Mouse (Mus musculus): ENCODE measurements around the gene Mbtd1. TPM values are rescaled to one million over a fixed set of nuclear protein-coding genes. Genes with fewer than 3 reads are reported as not detected.

Gene Mbtd1
- polyA plus RNA-seq, 1 experiment from 2014 or later = 8.9 TPM

DNA sequence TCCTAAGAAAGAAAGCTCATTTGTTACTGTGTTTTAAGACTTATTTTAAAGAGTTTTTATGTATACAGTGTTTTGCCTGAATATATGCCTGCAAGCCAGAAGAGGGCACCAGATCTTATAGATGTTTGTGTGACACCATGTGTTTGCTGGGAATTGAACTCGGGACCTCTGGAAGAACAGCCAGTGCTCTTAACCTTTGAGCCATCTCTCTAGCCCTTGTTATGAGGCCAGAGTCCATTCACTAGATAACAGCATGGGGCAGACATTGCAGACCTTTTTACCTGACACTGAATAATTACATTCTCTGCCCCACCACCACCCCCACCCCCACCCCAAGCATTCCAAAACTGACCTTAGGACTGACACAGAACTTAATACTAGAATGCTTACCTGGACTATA, 64.4 kb downstream of the Mbtd1 start:
- TF ChIP-seq EP300 (optimal IDR thresholded peaks at IDR 0.05) = no peak
- no peak; the same call in 1 of the 2 replicates for TF ChIP-seq CTCF (IDR thresholded peaks at IDR 0.05; ENCODE audit: low read depth)
- WGBS = 86% methylated on average over 1 of the region's 1 CpGs
- Histone ChIP-seq H3K27ac (replicated peaks) (no peak overlapping the region), H3K4me2 (replicated peaks; ENCODE audit: low read depth) (no peak overlapping the region), H3K9me3 (ENCODE audit: control insufficient read depth, low read length) (no peaks in the 10 kb centered on the region), H3K36me3 (ENCODE audit: control insufficient read depth, insufficient read depth, low read length) (no peaks in the 10 kb centered on the region; the same call in 1 of the 2 replicates), H3K27me3 (ENCODE audit: control insufficient read depth, insufficient read depth, low read length) (no peaks in the 10 kb centered on the region), H3K4me3 (ENCODE audit: low read depth, low read length) (no peak overlapping the region), H3K9ac (ENCODE audit: low read length) (no peak overlapping the region), H3K4me1 (replicated peaks; ENCODE audit: control insufficient read depth, insufficient read depth) (no peaks in the 10 kb centered on the region)
- DNase-seq (ENCODE audit: low spot score) (no peak), ATAC-seq (ENCODE audit: low FRiP score, low TSS enrichment) (no peak)

DNA sequence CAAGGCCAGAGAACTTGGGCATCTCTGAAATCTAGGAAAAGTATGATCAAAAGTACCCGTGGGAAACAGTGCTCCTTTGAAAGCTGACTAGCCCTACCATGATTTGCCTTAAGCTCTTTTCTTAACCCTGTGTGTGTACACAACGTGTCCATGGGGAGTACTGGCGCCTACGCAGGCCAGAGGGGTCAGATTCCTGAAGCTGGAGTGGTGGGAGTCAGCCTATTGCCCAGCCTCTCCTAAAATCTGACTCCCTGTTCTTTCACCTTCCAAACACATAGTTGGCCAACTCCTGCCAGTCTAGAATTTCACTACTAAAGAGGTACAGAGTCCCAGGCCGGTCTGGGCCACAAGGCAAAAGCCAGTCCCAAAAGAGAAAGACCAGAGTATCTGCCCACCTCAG, 66.7 kb downstream of the Mbtd1 start:
- Histone ChIP-seq H3K9me3 (ENCODE audit: control insufficient read depth, low read length) (no peaks in the 10 kb centered on the region), H3K4me3 (ENCODE audit: low read depth, low read length) (no peak overlapping the region), H3K9ac (ENCODE audit: low read length) (no peak overlapping the region; the same call in 1 of the 2 replicates), H3K27ac (replicated peaks) (no peak overlapping the region), H3K4me2 (replicated peaks; ENCODE audit: low read depth) (no peak overlapping the region), H3K4me1 (replicated peaks; ENCODE audit: control insufficient read depth, insufficient read depth) (0 out of 2 replicates have a peak, but pooled peaks cover 6% of the 10 kb centered on the region), H3K36me3 (ENCODE audit: control insufficient read depth, insufficient read depth, low read length) (no peaks in the 10 kb centered on the region; the same call in 1 of the 2 replicates), H3K27me3 (ENCODE audit: control insufficient read depth, insufficient read depth, low read length) (no peaks in the 10 kb centered on the region)
- ATAC-seq (ENCODE audit: low FRiP score, low TSS enrichment) (no peak), DNase-seq (ENCODE audit: low spot score) (no peak)
- TF ChIP-seq EP300 (optimal IDR thresholded peaks at IDR 0.05) = no peak
- TF ChIP-seq CTCF (IDR thresholded peaks at IDR 0.05; ENCODE audit: low read depth) = no peak
- 50% methylated on average over 5 of the region's 5 CpGs for WGBS

DNA sequence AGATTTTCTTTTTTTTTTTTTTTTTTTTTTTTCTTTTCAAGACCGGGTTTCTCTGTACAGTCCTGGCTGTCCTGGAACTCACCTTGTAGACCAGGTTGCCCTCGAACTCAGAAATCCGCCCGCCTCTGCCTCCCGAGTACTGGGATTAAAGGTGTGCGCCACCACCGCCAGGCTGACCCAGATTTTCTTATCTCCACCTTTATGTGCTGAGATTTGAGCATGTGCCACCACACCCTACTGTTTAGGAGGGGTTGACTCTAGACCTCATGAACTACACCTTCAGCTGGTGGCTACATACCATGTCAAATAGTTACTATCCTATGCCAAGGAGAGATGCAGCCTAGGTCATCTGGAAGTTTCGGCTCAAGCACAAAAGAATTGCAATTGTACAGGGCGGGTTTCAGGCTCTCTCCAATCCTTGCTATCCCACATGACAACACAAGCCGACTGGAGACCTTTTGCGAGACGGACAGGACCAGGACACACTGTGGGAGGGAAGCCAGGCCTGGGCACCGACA, 69.1 kb downstream of the Mbtd1 start:
- peak overlapping the region; percentile 82 for H3K4me2 ChIP-seq (replicated peaks; ENCODE audit: low read depth)
- peak overlapping the region; percentile 93 for H3K27ac ChIP-seq (replicated peaks)
- ATAC-seq (ENCODE audit: low FRiP score, low TSS enrichment) = peak; percentile 16
- TF ChIP-seq CTCF (IDR thresholded peaks at IDR 0.05; ENCODE audit: low read depth) = no peak
- no peak for TF ChIP-seq EP300 (optimal IDR thresholded peaks at IDR 0.05)
- WGBS = 28% methylated on average over 13 of the region's 13 CpGs
- no peaks in the 10 kb centered on the region for H3K9me3 ChIP-seq (ENCODE audit: control insufficient read depth, low read length)
- no peaks in the 10 kb centered on the region; the same call in 1 of the 2 replicates for H3K36me3 ChIP-seq (ENCODE audit: control insufficient read depth, insufficient read depth, low read length)
- H3K4me3 ChIP-seq (ENCODE audit: low read depth, low read length) = peak overlapping the region; percentile 51
- peak overlapping the region; percentile 66 for H3K9ac ChIP-seq (ENCODE audit: low read length)
- 0 out of 2 replicates have a peak, but pooled peaks cover 6% of the 10 kb centered on the region for H3K4me1 ChIP-seq (replicated peaks; ENCODE audit: control insufficient read depth, insufficient read depth)
- peak; percentile 35 for DNase-seq (ENCODE audit: low spot score)
- no peaks in the 10 kb centered on the region for H3K27me3 ChIP-seq (ENCODE audit: control insufficient read depth, insufficient read depth, low read length)

DNA sequence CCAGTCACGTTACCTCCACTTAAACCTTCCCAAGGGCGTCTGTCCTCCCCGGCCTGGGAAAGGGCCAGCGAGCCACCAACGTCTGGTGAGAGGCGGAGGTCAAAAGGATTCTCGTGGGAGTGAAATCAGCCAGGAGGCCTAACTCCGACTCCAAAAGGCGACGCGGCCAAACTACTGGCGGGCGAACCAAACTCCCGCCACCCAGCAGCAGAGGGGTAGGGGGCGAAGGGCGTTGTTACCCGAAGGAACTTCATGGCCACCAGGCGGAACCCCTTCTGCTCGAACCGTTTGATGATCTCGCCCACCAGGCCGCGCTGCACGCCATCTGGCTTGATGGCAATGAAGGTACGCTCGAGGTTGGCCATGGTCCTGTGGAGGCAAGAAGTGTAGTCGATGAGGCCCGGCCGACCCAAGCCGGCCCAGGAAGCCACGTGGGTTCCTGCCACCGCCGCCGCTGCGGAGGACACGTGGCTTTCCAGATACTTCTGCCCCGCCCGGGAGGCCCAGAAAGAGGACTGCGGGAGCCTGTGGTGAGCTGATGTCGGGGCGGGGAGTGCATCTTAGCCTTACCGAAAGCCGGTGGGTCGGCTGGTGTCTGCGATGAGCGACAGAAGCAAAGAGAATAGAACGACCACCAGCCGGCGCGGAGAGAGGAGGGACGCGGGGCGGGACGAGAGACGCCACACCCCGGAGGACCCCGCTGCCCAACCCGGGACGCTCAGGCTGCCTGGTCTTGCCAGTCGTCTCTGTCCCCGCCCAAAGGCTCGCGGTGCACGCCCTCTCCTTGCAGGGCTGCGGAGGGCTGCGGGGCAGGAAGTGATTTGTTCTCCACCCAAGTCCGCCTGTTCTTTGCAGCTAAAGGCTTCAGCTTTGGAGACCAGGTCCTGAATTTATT, 69.9 kb downstream of the Mbtd1 start:
- H3K4me3 ChIP-seq (ENCODE audit: low read depth, low read length) = peak overlapping the region; percentile 51
- peak; percentile 97 for ATAC-seq (ENCODE audit: low FRiP score, low TSS enrichment)
- peak; percentile 95 for DNase-seq (ENCODE audit: low spot score)
- TF ChIP-seq EP300 (optimal IDR thresholded peaks at IDR 0.05) (peak; percentile 49), CTCF (IDR thresholded peaks at IDR 0.05; ENCODE audit: low read depth) (peak; percentile 59)
- H3K36me3 ChIP-seq (ENCODE audit: control insufficient read depth, insufficient read depth, low read length) = no peaks in the 10 kb centered on the region; the same call in 1 of the 2 replicates
- peak overlapping the region; percentile 66 for H3K9ac ChIP-seq (ENCODE audit: low read length)
- no peaks in the 10 kb centered on the region for H3K9me3 ChIP-seq (ENCODE audit: control insufficient read depth, low read length)
- peak overlapping the region; percentile 93 for H3K27ac ChIP-seq (replicated peaks)
- WGBS = under 1% methylated on average over 66 of the region's 67 CpGs
- H3K4me2 ChIP-seq (replicated peaks; ENCODE audit: low read depth) = peak overlapping the region; percentile 82
- 0 out of 2 replicates have a peak, but pooled peaks cover 6% of the 10 kb centered on the region for H3K4me1 ChIP-seq (replicated peaks; ENCODE audit: control insufficient read depth, insufficient read depth)
- H3K27me3 ChIP-seq (ENCODE audit: control insufficient read depth, insufficient read depth, low read length) = no peaks in the 10 kb centered on the region

GRCm38 (mm10) chr11:93956159-93956558, 70.5 kb downstream of the Mbtd1 start, which contains the start of gene Nme2:
Nme2 (minus strand) TSS chr11:93956259.
- Histone ChIP-seq H3K36me3 (ENCODE audit: control insufficient read depth, insufficient read depth, low read length) (no peaks in the 10 kb centered on the region; the same call in 1 of the 2 replicates), H3K9ac (ENCODE audit: low read length) (peak within 1 kb of the TSS; percentile 66), H3K9me3 (ENCODE audit: control insufficient read depth, low read length) (no peaks in the 10 kb centered on the region), H3K27me3 (ENCODE audit: control insufficient read depth, insufficient read depth, low read length) (no peaks in the 10 kb centered on the region), H3K4me3 (ENCODE audit: low read depth, low read length) (peak within 1 kb of the TSS; percentile 51), H3K4me2 (replicated peaks; ENCODE audit: low read depth) (peak within 1 kb of the TSS; percentile 82), H3K4me1 (replicated peaks; ENCODE audit: control insufficient read depth, insufficient read depth) (0 out of 2 replicates have a peak, but pooled peaks cover 6% of the 10 kb centered on the region), H3K27ac (replicated peaks) (peak within 1 kb of the TSS; percentile 93)
- ATAC-seq (ENCODE audit: low FRiP score, low TSS enrichment) (0 out of 2 replicates have a peak, but pooled peaks have one; percentile 8), DNase-seq (ENCODE audit: low spot score) (peak; percentile 31)
- 2% methylated on average over 6 of the region's 6 CpGs for WGBS
- TF ChIP-seq CTCF (IDR thresholded peaks at IDR 0.05; ENCODE audit: low read depth) (no peak), EP300 (optimal IDR thresholded peaks at IDR 0.05) (peak; percentile 7)

All from stomach, postnatal 0 days (tissue).